Mouse (Mus musculus): ENCODE results near the gene Mrpl35.

- TF ChIP-seq EP300 (optimal IDR thresholded peaks at IDR 0.05) (no peak), CTCF (IDR thresholded peaks at IDR 0.05; ENCODE audit: low read depth) (peak; percentile 29; the same call in 1 of the 2 replicates)
Measured at GRCm38 (mm10) chr6:71771282-71771681, 55.5 kb downstream of the Mrpl35 start.
